Mouse (Mus musculus): ENCODE measurements at regions not wholly inside any gene's neighbourhood (a gene's known extent, or its start where the extent isn't known, plus 50 kb on each side); places are given as distances from the start of the nearest gene placed in this dataset.

DNA sequence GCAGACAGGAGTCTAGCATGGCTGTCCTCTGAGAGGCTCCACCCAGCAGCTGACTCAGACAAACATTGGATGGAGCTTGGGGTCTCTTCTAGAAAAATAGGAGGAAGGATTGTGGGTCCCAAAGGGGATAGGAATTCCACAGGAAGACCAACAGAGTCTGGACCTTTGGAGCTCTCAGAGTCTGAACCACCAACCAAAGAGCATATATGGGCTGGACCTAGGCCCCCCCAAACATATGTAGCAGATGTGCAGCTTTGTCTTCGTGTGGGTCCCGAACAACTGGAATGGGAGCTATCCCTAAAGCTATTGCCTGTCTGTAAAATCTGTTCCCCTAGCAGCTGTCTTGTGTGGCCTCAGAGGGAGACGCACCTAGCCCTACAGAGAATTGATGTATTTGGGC, 50.1 kb upstream of the Cpm start:
- no peak for DNase-seq

- DNase-seq, result no peak
These were observed 50.6 kb upstream of the Cpm start for GRCm38 (mm10) chr10:117578696-117579146.

- no peak for DNase-seq
These were observed 51.2 kb upstream of the Cpm start for GRCm38 (mm10) chr10:117577970-117578695.

DNA sequence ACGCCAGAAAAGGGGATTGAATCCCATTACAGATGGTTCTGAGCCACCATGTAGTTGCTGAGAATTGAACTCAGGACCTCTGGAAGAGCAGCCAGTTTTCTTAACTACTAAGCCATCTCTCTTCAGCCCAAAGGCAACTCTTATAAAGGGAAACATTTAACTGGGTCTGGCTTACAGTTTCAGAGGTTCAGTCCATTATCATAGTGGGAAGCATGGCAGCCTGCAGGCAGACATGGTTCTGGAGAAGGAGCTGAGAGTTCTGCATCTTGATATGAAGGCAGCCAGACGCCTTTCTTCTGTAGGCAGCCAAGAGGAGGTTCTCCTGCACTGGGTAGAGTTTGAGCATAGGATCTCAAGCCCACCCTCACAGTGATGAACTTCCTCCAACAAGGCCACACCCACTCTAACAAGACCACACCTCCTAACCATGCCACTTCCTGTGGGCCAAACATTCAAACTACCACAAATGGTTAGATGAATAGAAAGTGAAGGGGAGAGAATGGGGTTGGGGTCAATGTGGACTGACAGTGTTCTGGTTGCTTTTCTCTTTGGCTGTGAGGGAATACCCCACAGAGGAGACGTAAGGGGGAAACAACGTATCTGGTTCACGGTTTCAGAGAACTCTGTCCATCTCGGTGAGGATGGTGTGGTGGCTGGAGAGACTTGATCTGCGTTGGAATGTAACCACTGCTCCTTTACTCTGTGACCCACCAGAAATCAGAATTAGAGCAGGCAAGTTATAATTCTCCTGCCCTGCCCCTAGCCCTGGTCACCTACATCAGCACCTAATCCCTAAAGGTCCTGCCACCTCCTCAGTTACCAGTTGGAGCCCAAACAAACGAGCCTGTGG, 52.2 kb upstream of the Cpm start:
- no peak for DNase-seq

DNA sequence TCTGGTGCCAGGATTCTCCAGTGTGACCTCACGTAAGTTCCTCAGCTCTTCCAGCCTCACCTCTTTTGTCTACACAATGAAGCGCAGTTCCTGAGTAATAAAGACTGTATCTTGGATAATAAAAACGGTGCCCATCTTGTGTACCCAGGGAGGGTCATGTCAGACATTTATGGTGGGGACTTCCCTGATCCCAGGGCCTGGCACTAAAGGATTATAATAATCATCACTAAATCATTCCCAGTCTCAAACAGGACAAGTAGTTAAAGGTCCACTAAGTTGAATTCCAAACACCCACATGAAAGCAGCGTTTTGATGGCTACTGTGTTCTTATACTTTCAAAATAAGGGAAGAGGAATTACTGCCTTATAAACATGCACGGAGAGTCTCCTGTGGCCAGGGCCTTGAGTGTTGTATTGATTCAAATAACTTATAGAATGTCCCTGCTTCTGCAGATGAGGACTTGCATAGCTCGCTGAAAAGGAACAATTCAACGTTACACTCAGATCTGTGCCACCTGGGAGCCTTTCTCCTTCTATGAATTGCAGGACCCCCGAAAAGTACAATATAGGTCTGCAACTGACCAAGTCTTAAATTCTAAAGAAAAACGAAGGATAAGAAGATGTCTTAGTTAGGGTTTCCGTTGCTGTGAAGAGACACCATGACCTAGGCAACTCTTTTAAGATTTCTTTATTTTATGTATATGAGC, 53.0 kb upstream of the Cpm start:
- DNase-seq, result no peak

DNA sequence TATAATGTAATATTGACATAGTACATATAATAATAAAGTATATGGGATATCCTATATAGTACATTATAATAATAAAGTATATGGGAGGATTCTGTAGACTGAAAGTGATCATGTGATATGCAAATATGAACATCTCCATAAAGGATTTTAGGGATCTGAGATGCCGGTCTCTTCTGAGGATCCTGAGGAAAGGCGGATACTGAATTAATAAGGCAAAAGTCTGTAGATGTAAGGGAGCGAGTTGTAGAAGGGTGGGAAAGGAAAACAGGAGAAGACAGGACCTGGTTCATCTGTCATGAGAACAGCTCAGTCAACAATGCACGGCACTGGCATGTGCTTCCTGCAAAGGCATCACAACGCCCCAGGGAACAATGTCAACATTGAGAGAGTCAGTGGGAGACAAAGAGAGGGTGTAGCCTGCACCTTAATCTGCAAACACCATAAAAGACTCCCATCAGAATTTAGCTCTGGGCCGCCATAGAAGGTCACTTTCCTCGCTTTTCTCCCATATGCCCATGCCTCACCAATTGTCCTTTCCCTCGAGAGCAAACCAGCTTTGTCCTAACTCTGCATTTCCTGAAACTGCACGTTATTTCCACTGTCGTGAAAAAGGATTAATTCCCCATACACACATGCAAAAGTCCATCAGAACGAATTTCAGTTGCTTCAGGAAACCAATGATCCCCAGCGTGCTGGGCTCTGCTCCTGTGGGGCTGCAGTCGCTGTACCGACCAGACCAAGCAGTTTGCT, 53.7 kb upstream of the Cpm start:
- DNase-seq, result no peak

DNA sequence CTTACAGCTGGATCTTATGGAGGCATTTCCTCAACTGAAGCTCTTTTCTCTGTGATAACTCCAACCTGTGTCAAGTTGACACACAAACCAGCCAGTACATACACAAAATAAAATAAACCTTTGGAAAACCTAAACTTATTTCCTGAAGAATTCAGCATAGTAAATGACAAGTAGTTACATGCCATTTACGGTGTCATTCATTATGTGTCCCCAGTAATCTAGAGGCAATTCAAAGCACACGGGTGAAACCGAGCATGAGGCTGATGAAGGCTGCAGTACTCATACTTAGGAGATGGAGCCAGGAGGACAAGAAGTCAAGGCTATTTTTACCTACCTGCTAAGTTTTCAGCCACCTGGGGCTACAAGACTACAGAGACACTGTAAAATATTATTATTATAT, 54.4 kb upstream of the Cpm start:
- no peak for DNase-seq

- DNase-seq, result no peak
These were observed 55.1 kb upstream of the Cpm start for GRCm38 (mm10) chr10:117574056-117574727.

GRCm38 (mm10) chr10:117573596-117573850, 55.8 kb upstream of the Cpm start:
- DNase-seq, result no peak

DNA sequence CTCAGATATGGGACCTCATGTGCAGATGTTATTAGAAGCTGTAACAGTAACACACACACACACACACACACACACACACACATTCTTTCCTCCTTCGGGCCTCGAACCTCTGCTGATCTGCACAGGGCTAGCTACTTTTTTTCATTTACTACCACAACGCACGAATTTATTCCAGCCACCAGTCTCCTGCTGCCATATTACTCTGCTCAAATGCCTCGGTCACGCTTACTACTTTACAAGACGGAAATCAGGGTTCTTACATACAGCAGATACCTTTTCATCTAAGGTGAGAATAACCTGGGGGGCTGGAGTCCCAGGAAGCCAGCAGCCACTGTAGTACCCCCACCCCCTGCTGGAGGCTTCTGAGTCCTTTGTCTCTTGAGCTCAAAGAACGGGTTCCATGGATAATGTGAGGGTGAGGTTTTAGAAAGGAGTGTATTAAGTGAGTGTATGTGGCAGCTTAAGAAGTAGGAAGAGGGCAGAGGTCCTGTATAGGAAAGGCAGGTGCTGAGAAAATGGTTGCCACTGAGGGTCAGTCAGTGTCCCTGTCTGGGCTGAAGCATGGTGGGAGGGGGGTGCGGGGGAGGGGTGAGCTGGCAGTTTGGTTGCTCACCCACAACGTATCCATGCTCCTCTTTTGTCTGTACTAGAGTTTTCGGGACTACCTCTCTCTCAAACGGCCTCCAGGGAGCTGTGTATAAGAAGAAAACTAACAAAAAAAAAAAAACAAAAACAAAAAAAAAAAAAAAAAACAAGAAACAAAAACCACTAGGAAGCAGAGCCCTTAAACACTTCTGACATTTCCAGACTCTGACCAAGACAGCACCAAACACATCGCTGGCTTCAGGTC, 56.3 kb upstream of the Cpm start:
- no peak for DNase-seq

DNA sequence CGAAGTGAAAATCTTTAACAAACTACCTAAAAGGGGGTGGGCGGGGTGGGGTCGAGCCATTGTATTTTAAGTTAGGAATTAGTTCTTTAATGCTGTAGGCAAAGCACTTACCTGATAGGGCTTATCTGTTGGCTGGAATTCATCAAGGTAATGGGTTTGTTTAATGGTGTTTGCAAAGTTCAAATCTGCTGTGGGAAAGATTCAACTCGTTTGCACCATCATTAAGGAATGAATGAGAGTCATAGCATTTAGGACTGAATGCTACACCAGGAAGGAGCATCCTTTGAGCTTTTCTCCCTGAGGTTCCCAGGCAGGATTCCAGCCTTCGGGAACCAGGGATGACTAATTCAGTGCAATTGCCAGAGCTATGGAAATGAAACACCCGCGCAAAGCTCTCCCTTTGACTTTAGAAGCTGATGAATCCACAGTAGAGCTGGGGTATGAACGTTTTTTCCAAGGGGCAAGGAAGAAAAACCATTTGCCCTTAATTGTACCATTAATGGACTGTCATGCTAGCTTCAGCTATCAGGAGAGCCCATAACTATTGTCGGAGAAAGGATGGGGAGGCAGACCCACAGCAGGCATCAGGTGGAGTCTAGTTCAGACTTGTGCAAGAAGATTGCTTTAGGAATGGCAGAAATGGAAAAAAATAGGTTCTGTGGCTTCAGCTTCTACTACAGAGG, 57.3 kb upstream of the Cpm start:
- peak; percentile 59 for DNase-seq

- peak; percentile 23 for DNase-seq
These were observed 58.1 kb upstream of the Cpm start for GRCm38 (mm10) chr10:117570971-117571861.

- no peak for DNase-seq
These were observed 59.0 kb upstream of the Cpm start for GRCm38 (mm10) chr10:117570091-117570970.

GRCm38 (mm10) chr10:117569301-117570079, 59.8 kb upstream of the Cpm start:
- no peak for DNase-seq

DNA sequence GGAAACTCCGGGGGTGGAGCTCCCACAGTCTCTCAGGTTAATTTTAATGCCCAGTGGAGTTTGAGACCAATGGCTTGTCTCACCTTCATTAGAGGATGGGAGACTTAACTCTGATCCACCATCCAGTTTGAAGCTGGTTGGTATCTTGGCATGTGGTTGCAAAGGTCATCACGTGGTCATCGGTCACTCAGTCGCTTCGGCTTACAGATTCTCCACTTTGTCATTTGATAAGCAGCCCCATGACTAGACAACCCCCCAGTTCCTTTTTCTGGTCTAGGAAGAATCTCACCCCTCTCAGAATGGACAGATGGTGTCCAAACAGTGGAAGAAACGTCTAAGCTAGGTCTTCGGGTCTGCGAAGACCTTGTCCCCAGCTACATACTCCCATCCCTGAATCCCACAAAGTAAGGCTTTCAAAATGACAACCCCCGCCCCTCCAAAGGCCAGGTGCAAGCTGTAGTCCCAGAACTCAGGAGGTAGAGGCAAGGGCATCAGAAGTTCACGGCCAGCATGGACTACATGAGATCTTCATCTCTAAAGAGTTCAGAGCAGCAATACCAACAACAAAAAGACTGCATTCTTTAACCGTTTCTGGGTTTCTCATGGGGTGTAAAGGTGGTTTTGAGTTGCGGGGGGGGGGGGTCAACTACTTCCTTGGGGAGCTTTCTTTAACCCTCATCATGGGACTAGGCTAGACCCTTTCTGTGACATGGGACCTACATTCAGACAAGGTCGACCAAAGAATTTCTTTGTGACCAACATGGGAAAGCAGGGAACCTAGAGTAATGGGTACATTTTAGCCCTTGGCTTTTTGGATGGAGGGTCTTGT, 60.6 kb upstream of the Cpm start:
- DNase-seq, result no peak

DNA sequence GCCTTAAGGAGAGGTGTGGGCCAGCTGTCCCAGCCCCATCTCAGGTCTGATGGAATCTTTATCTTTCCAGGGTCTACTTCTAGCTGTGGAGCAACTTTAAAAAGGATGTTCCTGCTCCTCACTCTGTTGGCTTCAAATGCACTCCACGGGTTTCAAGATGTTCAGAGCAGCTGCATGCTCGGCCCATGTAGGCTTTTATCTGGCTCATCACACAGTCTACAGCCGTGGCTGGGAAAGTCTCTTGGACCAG, 61.2 kb upstream of the Cpm start:
- no peak for DNase-seq

DNA sequence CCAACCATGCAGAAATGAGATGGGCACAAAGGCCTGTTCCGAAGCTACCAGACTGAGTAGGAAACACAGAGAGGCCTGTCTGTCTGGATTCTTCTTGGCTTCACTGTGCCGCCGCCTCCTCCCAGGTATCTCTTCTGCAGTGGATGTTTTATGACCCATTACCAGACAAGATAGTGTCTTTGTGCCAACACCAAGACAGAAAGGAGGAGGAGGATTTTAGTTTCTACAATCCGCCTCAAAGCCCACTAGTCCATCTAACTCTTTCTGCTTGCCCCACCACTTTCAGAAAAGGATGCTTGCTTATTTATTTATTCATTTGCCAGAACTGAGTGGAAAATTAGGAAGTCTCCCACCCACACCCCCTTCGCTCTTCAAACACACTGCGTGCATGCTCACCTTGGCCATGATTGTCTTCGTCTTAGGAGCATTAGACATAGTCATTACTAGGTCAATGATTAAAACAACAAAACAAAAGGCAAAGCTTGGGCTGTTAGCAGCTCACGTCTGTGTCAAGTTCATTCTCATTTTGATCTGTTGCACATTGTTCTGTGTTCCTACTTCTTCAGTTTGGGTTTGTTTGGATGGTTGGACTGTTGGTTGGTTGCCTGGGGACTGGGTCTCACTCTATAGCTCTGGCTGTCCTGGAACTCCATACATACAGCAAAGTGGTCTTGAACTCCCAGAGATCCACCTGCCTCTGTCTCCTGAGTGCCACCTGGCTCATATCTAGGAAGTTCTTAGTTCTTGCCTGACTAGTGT, 61.7 kb upstream of the Cpm start:
- DNase-seq, result no peak
